Mouse (Mus musculus) liver, embryonic 14.5 days (tissue): ENCODE data around the gene Olfr435. TPM values are rescaled to one million over a fixed set of nuclear protein-coding genes. Genes with fewer than 3 reads are reported as not detected.

Experiments used
- ATAC-seq: fragments of 200-750 bp; cut with Nextera tagmentation; 2 replicates; pipeline ENCODE4 v1.8.0; 2017; ENCODE audit warnings: moderate number of reproducible peaks, mild to moderate bottlenecking, moderate library complexity; ENCODE audit not compliant: insufficient read depth
- DNase-seq, 3 experiments: peaks; one replicate each; pipeline ENCODE4 v3.0.0-alpha.2; 2012 to 2013; ENCODE audit warnings: low read depth in 3 of 3, low spot score in 3 of 3
- H3K27ac ChIP-seq: fragments of 300-500 bp; sonication (generic); 2 replicates; pipeline ENCODE4 v1.5.1; 2014; ENCODE audit warnings: moderate library complexity, mild to moderate bottlenecking, control low read depth, inconsistent platforms
- H3K27me3 ChIP-seq: fragments of 300-500 bp; sonication (generic); 2 replicates; pipeline ENCODE4 v1.6.1; 2014; ENCODE audit warnings: mild to moderate bottlenecking, low read length, moderate library complexity; ENCODE audit not compliant: control insufficient read depth, insufficient read depth
- H3K36me3 ChIP-seq: fragments of 300-500 bp; sonication (generic); replicated peaks from 2 replicates; pipeline ENCODE4 v1.6.1; 2014; ENCODE audit warnings: low read depth; ENCODE audit not compliant: control insufficient read depth, insufficient read depth
- H3K4me1 ChIP-seq, 2 experiments: fragments of 200-500 bp in 1 of 2; fragments of 300-500 bp in 1 of 2; sonication (generic) in 1 of 2; replicated peaks; 2 replicates each; pipeline ENCODE4 v1.6.1; 2012 to 2014; ENCODE audit warnings: antibody characterized with exemption in 1 of 2, inconsistent platforms in 1 of 2, low read length in 1 of 2; ENCODE audit not compliant: control insufficient read depth in 2 of 2, insufficient read depth in 2 of 2
- H3K4me2 ChIP-seq: fragments of 300-500 bp; sonication (generic); 2 replicates; pipeline ENCODE4 v1.6.1; 2014; ENCODE audit warnings: low read depth, mild to moderate bottlenecking, control low read depth, moderate library complexity
- H3K4me3 ChIP-seq, 2 experiments: fragments of 200-500 bp in 1 of 2; fragments of 300-500 bp in 1 of 2; sonication (generic) in 1 of 2; 2 replicates each; pipeline ENCODE4 v1.5.1; 2012 to 2014; ENCODE audit warnings: low read depth in 2 of 2, low read length in 2 of 2, mild to moderate bottlenecking in 2 of 2, control low read depth in 1 of 2, inconsistent platforms in 1 of 2, moderate library complexity in 1 of 2; ENCODE audit not compliant: insufficient read depth in 1 of 2
- H3K9ac ChIP-seq: fragments of 300-500 bp; sonication (generic); replicated peaks from 2 replicates; pipeline ENCODE4 v1.6.1; 2014; ENCODE audit warnings: mild to moderate bottlenecking, control low read depth, moderate library complexity
- H3K9me3 ChIP-seq: fragments of 300-500 bp; sonication (generic); 2 replicates; pipeline ENCODE4 v1.6.1; 2016; ENCODE audit warnings: low read length, mixed read lengths; ENCODE audit not compliant: control insufficient read depth
- CTCF ChIP-seq: IDR thresholded peaks from 2 replicates; pipeline ENCODE4 v1.5.1; 2016; ENCODE audit warnings: antibody characterized with exemption, low read depth, control low read depth
- EP300 ChIP-seq: IDR thresholded peaks from 2 replicates; pipeline ENCODE4 v1.6.1; 2016; ENCODE audit warnings: antibody characterized with exemption, low read depth
- WGBS: fragments of 180-500 bp; shearing (Covaris S2); extraction: QIAGEN DNeasy Blood & Tissue Kit; methylation state at CpG from one replicate; pipeline ENCODE4 v1.1.7; 2014; ENCODE audit not compliant: insufficient replicate concordance; 5-methylcytosine and 5-hydroxymethylcytosine counted together
- polyA plus RNA-seq, 2 experiments: library from polyadenylated mRNA; depleted of rRNA in 1 of 2; stranded (reverse) in 1 of 2; unstranded in 1 of 2; fragments of >200 nt; fragmentation: Nextera tagmentation in 1 of 2; extraction: Ambion mirVana in 1 of 2; gene quantifications; 2 replicates each; pipeline versions ENCODE4 v1.2.1 to v1.2.3; 2012 to 2014

The Olfr435 gene
- polyA plus RNA-seq, 2 experiments, result not detected

DNA sequence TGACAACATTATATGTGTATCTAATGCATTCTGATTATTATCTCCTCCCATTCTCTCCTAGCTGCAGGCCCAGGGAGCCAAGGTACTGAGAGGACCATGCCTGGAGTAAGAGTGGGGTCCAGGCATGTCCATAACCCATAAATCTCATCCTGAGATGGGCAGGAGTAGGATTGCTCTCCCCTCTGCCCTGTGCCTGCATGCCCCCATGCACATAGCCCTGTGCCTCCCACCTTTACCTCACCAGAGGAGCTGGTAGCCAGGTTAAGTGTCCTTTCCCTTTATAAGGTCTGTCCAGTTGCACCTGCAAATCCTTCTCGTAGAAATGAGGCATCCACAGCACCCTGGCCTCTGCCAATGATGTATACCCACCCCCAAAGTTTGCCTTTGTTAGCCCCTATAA lies 18.8 kb upstream of the Olfr435 start:
- H3K4me2 ChIP-seq, result no peak overlapping the region
- no peak overlapping the region for H3K4me3 ChIP-seq
- H3K4me1 ChIP-seq, result no peaks in the 10 kb centered on the region
- no peaks in the 10 kb centered on the region for H3K27me3 ChIP-seq
- no peaks in the 10 kb centered on the region for H3K36me3 ChIP-seq
- DNase-seq (no peak), ATAC-seq (no peak)
- no peak overlapping the region for H3K27ac ChIP-seq
- no peak for TF ChIP-seq CTCF
- TF ChIP-seq EP300, result no peak
- 21% methylated on average over 1 of the region's 1 CpGs for WGBS
- no peak overlapping the region for H3K9ac ChIP-seq
- H3K9me3 ChIP-seq, result no peaks in the 10 kb centered on the region

DNA sequence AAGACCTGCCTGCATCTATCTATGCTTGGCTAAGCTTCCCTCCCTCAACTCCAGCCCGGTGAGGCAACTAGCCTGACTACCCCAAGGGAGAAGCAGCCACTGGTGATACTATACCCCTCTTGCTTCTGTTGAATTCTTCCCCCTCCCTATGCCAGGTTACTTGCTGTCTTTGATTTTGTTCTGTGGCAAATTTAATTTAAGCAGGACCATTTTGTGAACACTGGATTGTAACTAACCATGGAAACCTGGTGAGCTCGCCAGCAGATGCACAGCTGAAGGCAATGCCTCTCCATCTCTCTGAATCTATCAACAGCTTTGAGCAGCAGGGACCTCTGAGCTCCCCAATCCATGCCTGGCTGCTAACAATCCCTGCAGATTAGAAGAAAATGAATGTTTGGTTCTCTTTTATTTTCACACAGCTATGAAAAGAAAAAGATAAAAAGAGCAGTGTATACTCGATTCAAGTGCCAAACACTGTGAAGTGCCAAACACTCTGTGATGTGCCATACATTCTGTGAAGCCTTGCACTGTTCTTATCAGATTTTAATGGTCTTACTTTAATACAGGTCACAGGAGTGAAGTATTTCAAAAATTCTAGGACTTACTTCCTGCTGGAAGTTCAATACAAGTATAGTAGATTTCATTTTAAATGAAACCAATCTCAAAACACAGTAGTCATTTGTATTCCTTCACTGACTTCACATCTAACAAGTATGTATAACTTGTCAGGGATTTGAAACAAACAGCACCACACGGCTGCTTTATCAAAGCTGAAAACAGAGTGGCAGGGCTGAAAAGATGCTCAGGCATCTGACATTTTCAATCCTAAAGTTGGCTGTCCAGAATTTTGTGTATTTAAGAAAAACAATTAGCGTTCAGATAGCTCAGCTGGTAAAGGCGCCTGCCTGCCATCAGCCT lies 18.1 kb upstream of the Olfr435 start:
- H3K4me3 ChIP-seq, result no peak overlapping the region
- no peak overlapping the region for H3K27ac ChIP-seq
- H3K4me2 ChIP-seq, result no peak overlapping the region
- no peak for ATAC-seq
- no peaks in the 10 kb centered on the region for H3K27me3 ChIP-seq
- WGBS, result 45% methylated on average over 6 of the region's 6 CpGs
- H3K36me3 ChIP-seq, result no peaks in the 10 kb centered on the region
- H3K4me1 ChIP-seq, result no peaks in the 10 kb centered on the region
- no peak for DNase-seq
- TF ChIP-seq EP300 (no peak), CTCF (no peak)
- no peak overlapping the region for H3K9ac ChIP-seq
- H3K9me3 ChIP-seq, result no peaks in the 10 kb centered on the region

DNA sequence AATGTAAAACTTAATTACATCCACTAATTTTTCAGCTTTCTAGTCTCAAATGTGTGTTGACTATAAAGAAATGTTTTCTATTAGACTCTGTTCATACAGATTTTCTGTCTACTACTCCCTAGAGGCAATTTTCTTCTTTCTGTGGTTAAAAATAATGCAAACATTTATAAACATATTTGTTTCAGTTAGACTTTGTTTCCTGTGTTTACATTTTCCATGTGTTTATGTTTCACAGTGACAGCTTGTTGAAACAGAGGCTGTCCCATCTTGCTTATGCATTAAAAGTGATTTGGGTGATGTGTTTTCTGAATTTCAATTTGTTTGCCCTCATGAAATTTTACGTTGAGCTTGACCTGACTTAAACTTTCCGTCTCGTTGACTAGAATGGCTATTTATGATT lies 6.0 kb upstream of the Olfr435 start:
- no peaks in the 10 kb centered on the region for H3K27me3 ChIP-seq
- no peaks in the 10 kb centered on the region for H3K9me3 ChIP-seq
- H3K9ac ChIP-seq, result no peak overlapping the region
- H3K4me3 ChIP-seq, result no peak overlapping the region
- DNase-seq, result no peak
- TF ChIP-seq CTCF (no peak), EP300 (no peak)
- no peak for ATAC-seq
- no peak overlapping the region for H3K27ac ChIP-seq
- no peak overlapping the region for H3K4me2 ChIP-seq
- H3K36me3 ChIP-seq, result no peaks in the 10 kb centered on the region
- 56% methylated on average over 3 of the region's 3 CpGs for WGBS
- no peaks in the 10 kb centered on the region for H3K4me1 ChIP-seq

DNA sequence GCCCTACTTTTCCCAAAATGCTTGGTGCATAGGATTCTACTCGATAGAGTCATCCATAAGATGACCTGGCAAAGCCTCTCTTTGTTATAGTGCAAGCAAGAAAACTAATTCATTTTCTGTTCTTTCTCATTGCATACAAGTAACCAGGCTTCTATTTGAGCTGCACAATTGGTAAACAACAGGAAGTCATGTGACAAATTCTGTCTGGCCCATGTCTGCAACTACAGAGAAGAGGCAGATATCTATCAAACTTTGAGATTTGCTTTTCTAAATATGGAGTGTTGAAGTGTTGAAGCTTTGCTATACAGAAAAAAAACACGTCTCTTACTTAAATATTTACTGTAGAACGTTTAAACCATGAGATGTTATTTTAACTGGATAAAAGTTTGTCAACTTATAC lies 1.1 kb downstream of the Olfr435 start:
- DNase-seq, result no peak
- no peak for TF ChIP-seq EP300
- no peak for TF ChIP-seq CTCF
- H3K36me3 ChIP-seq, result no peaks in the 10 kb centered on the region
- ATAC-seq, result no peak
- H3K27ac ChIP-seq, result no peak overlapping the region
- H3K4me1 ChIP-seq, result no peaks in the 10 kb centered on the region
- H3K9me3 ChIP-seq, result no peaks in the 10 kb centered on the region
- H3K27me3 ChIP-seq, result no peaks in the 10 kb centered on the region
- H3K4me2 ChIP-seq, result no peak overlapping the region
- H3K9ac ChIP-seq, result no peak overlapping the region
- WGBS, result 44% methylated on average over 3 of the region's 3 CpGs
- no peak overlapping the region for H3K4me3 ChIP-seq

DNA sequence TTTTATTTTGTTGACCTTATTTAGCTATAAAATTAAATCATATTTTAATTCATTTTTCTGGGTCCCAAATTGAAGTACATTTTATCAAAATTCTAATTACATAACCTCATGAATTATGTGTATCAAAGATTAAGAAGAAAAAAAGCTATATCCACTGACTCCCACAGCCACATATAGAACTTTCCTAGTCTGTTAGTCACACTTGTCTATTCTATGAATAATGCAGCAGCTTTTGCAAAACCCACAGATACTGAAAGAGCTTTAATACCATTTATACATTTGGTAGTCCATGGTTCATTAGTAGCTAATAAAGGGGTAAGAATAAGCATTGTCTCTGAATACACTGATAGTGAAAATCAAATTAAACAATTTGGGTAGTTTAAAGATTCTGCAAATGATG lies 5.8 kb downstream of the Olfr435 start:
- no peaks in the 10 kb centered on the region for H3K27me3 ChIP-seq
- H3K4me3 ChIP-seq, result no peak overlapping the region
- no peak overlapping the region for H3K4me2 ChIP-seq
- H3K9ac ChIP-seq, result no peak overlapping the region
- H3K9me3 ChIP-seq, result no peaks in the 10 kb centered on the region
- DNase-seq (no peak), ATAC-seq (no peak)
- no peaks in the 10 kb centered on the region for H3K36me3 ChIP-seq
- TF ChIP-seq CTCF, result no peak
- no peak for TF ChIP-seq EP300
- H3K4me1 ChIP-seq, result no peaks in the 10 kb centered on the region
- H3K27ac ChIP-seq, result no peak overlapping the region
